Mouse (Mus musculus): Measurements from ENCODE around the gene Fbrsl1. TPM values are rescaled to one million over a fixed set of nuclear protein-coding genes. Genes with fewer than 3 reads are reported as not detected.
A peak's percentile ranks its signal among the peaks of the same experiment; 100 is the strongest.

Fbrsl1 gene
- total RNA-seq, 2 experiments from 2014 or later, result 4.9 to 6.3 TPM

DNA sequence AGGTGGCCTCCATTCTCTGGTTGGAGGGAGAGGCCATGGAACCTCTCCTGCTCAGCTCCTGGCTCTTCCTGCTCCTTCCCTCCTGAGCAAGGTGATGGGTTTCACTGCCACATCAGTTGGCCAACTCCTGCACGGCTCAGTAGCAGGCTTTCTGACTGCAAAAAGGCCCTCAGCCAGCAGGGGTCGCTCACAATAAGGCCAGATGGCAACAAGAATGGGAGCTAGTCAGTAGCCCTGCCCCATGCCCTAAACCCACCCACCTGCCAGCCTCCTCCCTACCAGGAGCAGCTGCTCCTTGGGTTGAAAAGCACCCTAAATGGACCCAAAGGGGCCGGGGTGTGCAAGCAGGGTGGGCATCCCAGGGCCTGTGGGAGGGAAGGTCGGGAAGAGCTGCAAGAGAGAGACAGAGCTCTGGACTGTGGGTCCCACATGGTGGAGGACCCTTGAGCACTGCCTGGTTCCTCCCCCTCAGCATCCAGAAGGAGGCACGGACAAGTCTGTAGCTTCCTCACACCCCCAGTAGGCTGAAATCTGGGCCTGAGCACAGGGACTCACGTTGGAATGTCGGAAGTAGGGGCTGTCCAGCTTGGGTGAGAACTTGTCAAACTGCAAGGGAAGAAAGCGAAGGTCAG, 71.4 kb downstream of the Fbrsl1 start:
- peak; percentile 51; the same call in 1 of the 2 replicates for ATAC-seq (replicated peaks; ENCODE audit: low FRiP score, poor library complexity, severe bottlenecking)

DNA sequence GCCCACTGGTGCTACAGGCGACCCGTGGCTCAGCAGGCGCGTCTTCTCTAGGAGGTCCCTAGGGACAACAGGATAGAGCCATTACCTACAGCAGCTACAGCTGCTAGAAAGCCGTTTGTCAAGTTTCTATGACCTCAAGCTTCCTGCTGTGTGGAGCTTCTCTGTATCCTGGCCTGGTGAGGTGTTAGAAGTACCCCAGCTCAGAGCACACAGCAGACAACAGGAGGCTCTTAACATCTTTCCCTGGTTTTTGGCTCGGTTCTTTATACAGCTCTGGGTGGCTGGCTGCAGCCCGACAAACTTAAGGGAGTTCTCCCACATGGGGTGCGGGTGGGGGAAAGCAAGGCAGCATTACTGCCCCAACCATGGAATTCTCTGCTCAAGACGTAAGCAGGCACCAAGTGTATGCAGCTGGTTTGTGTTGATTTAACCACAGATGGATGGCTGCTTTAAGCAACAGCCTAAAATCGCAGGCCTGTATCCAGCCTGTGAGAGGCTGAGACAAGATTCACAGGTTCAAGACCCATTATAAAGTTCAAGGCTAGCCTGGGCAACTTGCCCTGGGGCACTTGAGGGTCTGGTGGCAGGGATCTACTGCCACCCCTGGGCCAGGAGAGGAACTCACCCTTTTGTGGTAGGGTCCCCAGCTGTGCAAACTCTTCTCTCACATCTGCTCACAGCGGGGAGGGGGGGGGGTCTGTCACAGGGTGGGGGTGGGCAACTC, 84.3 kb downstream of the Fbrsl1 start:
- ATAC-seq (replicated peaks; ENCODE audit: low FRiP score, poor library complexity, severe bottlenecking), result no peak

DNA sequence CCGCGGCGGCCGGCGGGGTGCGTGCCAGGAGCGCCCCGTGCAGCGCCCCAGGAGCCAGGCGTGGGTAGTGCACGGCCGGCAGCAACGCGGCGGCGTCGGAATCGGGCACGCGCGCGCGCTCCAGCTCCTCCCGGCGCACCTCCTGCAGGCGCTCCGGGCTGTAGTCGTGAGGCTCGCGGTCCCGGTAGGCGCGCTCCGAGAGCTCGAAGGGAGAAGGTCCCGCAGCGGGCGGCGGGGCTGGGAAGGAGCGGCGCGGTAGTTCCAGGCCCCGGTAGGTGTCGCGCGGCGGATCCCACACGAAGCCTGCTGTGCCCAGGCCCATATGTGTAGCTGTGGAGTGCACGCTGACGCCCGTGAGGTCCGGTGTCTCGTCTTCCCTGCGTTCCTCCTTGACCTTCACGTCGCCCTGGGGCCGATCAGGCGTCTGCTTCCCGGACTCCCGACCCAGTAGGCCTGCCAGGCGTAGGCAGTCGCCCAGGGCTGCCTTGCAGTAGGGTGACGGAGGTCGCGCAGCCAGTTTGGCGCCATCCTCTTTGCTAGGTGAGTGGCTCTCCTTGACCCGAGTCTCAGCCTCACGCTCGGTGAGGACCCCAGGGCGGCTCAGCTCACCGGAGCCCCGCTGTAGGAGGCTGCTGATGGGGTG, 85.0 kb downstream of the Fbrsl1 start:
- no peak for ATAC-seq (replicated peaks; ENCODE audit: low FRiP score, poor library complexity, severe bottlenecking)

DNA sequence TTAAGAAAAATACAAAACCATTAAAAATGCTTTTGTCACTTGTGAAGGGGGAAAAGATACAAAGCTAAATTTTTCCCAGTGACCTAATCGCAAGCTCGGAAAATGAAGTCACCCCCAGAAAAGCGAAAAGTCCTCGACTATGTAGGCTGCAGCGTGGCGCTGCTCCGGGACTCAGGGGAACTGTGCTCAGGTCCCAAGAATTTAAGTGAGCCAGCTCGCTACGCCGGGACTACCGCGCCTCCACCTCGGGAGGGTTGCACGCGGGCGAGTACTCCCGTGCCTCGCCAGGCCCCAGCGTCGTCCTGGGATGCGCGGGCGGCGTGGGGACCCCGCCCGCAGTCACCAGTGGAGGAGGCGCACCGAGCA, 85.5 kb downstream of the Fbrsl1 start:
- no peak for ATAC-seq (replicated peaks; ENCODE audit: low FRiP score, poor library complexity, severe bottlenecking)

DNA sequence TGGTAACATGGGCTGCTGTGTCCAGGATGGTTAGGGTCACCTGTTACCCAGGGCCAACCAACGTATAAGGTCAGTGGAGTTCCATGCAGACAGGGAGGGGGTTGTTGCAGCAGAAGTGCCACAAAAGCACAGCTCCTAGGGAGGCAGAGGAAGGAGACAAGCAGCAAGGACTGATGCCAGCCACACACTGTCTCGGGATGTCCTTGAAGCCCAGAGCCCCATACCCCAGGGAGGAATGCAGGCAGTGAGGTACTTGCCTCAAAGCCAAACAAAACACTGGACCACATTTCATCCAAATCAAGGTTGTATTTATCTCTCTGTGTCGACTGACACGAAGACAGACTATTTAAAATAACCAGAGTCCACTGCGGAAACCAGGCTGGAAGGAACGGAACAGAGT, 86.8 kb downstream of the Fbrsl1 start:
- no peak for ATAC-seq (replicated peaks; ENCODE audit: low FRiP score, poor library complexity, severe bottlenecking)

DNA sequence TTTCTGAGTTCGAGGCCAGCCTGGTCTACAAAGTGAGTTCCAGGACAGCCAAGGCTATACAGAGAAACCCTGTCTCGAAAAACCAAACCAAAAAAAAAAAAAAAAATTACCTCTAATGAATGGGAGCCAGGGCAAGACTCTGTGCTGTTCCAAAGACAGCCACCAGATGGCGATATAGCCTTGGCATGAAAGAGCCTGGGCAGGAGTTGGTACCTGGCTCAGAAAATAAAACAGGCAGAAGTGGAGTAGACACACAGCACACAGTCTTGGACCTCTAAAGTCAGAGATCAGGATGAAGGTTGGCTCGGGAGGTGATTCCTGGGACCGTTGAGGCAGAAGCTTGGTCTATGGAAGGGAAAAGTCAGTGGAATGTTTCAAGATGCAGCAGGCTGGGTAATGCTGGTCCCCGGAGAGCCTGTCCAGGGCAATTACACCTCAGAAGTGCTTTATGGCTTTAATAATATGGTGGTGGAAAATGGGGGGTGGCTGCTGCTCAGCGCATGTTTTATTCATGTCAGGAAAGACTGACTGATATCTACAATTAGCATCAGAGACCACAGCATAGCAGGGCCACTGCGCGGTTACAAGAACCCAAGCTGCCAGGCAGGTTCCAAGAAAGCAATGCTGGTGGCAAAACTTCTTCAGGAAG, 90.6 kb downstream of the Fbrsl1 start:
- ATAC-seq (replicated peaks; ENCODE audit: low FRiP score, poor library complexity, severe bottlenecking), result peak; percentile 65; the same call in 1 of the 2 replicates

- ATAC-seq (replicated peaks; ENCODE audit: low FRiP score, poor library complexity, severe bottlenecking), result peak; percentile 57; the same call in 1 of the 2 replicates
Observed at GRCm38 (mm10) chr5:110354716-110355115, 93.6 kb downstream of the Fbrsl1 start.

DNA sequence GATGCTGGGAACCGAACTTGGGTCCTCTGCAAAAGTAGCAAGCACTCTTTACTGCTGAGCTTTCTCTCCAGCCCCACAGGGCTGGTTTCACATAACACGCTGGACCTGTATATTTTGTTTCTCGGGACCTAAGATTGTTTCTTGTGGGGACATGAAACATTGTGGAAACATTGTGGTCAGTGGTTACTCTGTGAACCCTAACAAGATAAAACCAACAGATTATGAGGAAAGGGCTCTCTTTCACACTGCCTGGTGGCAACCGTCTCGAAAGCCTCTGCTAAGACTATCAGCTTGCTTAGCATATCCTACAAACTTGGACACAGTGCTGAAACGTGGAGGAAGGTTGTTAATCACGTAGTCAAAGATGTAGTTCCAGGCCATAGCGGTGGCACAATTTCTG, 101.3 kb downstream of the Fbrsl1 start:
- ATAC-seq (replicated peaks; ENCODE audit: low FRiP score, poor library complexity, severe bottlenecking), result no peak

DNA sequence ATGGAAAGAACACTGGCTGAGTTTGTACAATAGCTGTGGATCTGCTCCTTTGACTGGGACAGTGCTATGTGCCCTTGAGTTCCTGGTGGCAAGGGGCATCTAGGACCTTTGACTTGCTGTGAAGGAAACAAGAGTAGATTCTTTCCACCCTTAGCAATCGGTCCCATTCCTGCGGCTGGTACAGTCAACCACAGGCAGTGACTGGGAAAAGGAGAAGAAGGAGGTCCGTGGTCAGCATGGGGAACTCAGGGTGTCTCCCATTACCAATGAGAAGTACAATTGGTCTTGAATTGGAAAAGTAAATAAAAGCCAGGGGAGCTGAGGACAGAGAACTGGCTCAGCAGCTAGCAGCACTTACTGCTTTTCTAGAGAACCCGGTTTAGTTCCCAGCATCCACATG, 102.8 kb downstream of the Fbrsl1 start:
- ATAC-seq (replicated peaks; ENCODE audit: low FRiP score, poor library complexity, severe bottlenecking), result no peak

DNA sequence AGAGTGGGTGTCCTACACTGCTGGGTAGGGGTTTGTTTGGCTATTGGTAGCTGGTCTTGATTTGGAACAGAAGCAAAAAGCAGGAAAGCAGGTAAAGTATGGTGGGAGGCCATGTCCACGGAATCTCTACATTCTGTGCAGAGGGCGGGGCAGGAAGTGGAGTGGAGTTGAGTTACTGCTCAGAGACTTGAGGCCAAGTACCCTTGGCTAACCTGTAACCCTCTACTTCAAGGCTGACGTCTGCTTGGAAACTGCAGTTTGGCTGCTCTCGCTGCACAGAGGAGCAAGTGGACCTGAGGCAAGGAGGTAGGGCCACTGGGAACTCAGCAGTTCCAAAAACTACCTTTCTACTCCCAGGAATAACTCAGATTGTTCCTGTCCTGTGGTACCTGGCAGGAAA, 103.8 kb downstream of the Fbrsl1 start, which contains the start of gene Lrcol1:
Lrcol1 (plus strand) TSS at position 207 of the 400 bp plus-strand sequence.
- ATAC-seq (replicated peaks; ENCODE audit: low FRiP score, poor library complexity, severe bottlenecking), result no peak

- no peak for ATAC-seq (replicated peaks; ENCODE audit: low FRiP score, poor library complexity, severe bottlenecking)
Observed at GRCm38 (mm10) chr5:110342648-110343284, 105.5 kb downstream of the Fbrsl1 start, which contains the start of gene P2rx2. Gene P2rx2 (minus strand): TSS chr5:110343212.

DNA sequence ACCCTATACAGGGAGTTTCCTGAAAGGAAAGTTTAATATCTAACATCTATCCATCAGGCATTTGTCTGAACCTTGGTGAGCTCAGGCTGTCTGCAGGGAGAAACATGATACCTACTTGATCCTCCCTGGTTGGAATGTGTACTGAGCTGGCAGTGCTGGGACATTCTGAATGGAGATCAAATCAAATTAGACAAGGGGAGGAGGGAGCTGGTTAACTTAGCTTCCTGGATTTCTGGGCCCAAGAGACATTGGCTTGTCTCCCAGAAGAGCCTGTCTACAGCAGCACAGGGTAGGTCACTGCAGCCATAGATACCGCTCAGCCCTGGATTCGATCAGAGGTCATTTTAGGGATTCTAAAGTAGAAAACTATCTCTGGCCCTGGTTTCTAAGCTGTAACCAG, 109.5 kb downstream of the Fbrsl1 start:
- ATAC-seq (replicated peaks; ENCODE audit: low FRiP score, poor library complexity, severe bottlenecking), result no peak

DNA sequence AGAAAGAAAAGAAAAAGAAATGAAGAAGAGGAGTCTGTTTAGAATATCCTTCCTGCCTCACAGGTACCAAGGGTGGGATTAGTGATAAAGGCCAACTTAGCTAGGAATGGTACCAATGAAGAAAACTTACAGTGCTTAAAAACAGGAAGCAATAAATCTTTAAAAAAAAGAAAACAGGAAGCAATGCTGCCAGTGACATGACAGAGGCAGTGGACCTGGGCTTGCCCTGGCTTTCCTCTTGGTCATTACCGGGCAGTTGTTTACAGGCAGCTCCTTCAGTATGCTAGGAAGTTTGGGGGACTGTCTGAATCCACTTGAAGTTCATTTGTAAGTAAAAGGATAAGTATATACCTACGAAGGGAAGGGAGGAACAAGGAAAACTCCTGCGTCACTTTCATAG, 117.8 kb downstream of the Fbrsl1 start:
- ATAC-seq (replicated peaks; ENCODE audit: low FRiP score, poor library complexity, severe bottlenecking), result no peak

GRCm38 (mm10) chr5:110313127-110313526, 135.2 kb downstream of the Fbrsl1 start:
- ATAC-seq (replicated peaks; ENCODE audit: low FRiP score, poor library complexity, severe bottlenecking), result no peak

Other genes starting within 250 kb of the Fbrsl1 start
- 24.0 and 31.5 TPM in 2 replicates for gene Ankle2, start 217.5 kb downstream of the Fbrsl1 start, total RNA-seq (2015; ENCODE audit: low replicate concordance)
- 25.6 and 41.6 TPM in 2 replicates for gene Ankle2, start 217.5 kb downstream of the Fbrsl1 start, total RNA-seq (2017; ENCODE audit: low replicate concordance)
- gene Pgam5, start 178.6 kb downstream of the Fbrsl1 start, total RNA-seq (2015; ENCODE audit: low replicate concordance), result 11.9 and 14.0 TPM in 2 replicates
- gene Pgam5, start 178.6 kb downstream of the Fbrsl1 start, total RNA-seq (2017; ENCODE audit: low replicate concordance), result 9.6 and 13.9 TPM in 2 replicates
- 4.2 and 8.6 TPM in 2 replicates for gene Pxmp2, start 162.3 kb downstream of the Fbrsl1 start, total RNA-seq (2015; ENCODE audit: low replicate concordance)
- gene Pxmp2, start 162.3 kb downstream of the Fbrsl1 start, total RNA-seq (2017; ENCODE audit: low replicate concordance), result 0.94 and 3.6 TPM in 2 replicates
- 27.6 and 46.1 TPM in 2 replicates for gene Pole, start 162.2 kb downstream of the Fbrsl1 start, total RNA-seq (2015; ENCODE audit: low replicate concordance)
- gene Pole, start 162.2 kb downstream of the Fbrsl1 start, total RNA-seq (2017; ENCODE audit: low replicate concordance), result 24.4 and 25.5 TPM in 2 replicates
- gene P2rx2, start 105.3 kb downstream of the Fbrsl1 start, total RNA-seq (2015; ENCODE audit: low replicate concordance), result not detected in 2 replicates
- not detected in 2 replicates for gene P2rx2, start 105.3 kb downstream of the Fbrsl1 start, total RNA-seq (2017; ENCODE audit: low replicate concordance)
- gene Lrcol1, start 103.8 kb downstream of the Fbrsl1 start, total RNA-seq (2015; ENCODE audit: low replicate concordance), result not detected in 2 replicates
- gene Lrcol1, start 103.8 kb downstream of the Fbrsl1 start, total RNA-seq (2017; ENCODE audit: low replicate concordance), result not detected in 2 replicates
- gene Galnt9, start 95.9 kb upstream of the Fbrsl1 start, total RNA-seq (2015; ENCODE audit: low replicate concordance), result 1.7 and 5.0 TPM in 2 replicates
- gene Galnt9, start 95.9 kb upstream of the Fbrsl1 start, total RNA-seq (2017; ENCODE audit: low replicate concordance), result 3.6 and 4.0 TPM in 2 replicates
- gene Noc4l, start 204.9 kb upstream of the Fbrsl1 start, total RNA-seq (2015; ENCODE audit: low replicate concordance), result 9.4 and 25.7 TPM in 2 replicates
- gene Noc4l, start 204.9 kb upstream of the Fbrsl1 start, total RNA-seq (2017; ENCODE audit: low replicate concordance), result 9.5 and 11.4 TPM in 2 replicates
- gene Ddx51, start 204.9 kb upstream of the Fbrsl1 start, total RNA-seq (2015; ENCODE audit: low replicate concordance), result 4.8 and 7.9 TPM in 2 replicates
- 0.43 and 2.6 TPM in 2 replicates for gene Ddx51, start 204.9 kb upstream of the Fbrsl1 start, total RNA-seq (2017; ENCODE audit: low replicate concordance)